Mouse (Mus musculus): ENCODE data around the gene Ugt2b5.

DNA sequence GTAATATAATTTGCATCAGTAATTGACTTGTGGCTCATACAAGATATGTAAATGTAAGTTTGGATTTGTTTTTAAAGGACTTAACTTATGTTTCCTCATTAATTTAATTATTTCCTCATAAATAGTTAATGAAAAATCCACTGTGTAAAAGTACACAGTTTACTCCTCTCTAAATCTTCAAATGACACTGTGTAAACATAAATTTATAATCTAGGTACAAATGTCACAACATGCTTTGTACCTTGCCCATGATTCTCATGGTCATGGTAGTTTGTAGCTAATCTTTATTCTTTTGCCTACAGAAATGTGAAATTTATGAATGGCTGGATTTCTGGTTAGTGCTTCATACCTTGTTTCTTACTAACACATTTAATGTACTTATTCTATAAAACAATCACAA, 49.0 kb downstream of the Ugt2b5 start:
- TF ChIP-seq CTCF (IDR thresholded peaks at IDR 0.05; ENCODE audit: borderline replicate concordance, insufficient read depth, low read length) (no peak), POLR2A (IDR thresholded peaks at IDR 0.05; ENCODE audit: low read depth, low read length) (no peak)

Measured in embryonic fibroblast, embryonic 13.5 days (primary cell).